Mouse (Mus musculus) cerebellum, postnatal 25 days (tissue): ENCODE results near the gene Vps37d.

Source experiments
- DNase-seq, 2 experiments: peaks; one replicate each; pipeline ENCODE4 v3.0.0; 2021; ENCODE audit warnings: mixed read lengths in 2 of 2

Gene Vps37d

DNA sequence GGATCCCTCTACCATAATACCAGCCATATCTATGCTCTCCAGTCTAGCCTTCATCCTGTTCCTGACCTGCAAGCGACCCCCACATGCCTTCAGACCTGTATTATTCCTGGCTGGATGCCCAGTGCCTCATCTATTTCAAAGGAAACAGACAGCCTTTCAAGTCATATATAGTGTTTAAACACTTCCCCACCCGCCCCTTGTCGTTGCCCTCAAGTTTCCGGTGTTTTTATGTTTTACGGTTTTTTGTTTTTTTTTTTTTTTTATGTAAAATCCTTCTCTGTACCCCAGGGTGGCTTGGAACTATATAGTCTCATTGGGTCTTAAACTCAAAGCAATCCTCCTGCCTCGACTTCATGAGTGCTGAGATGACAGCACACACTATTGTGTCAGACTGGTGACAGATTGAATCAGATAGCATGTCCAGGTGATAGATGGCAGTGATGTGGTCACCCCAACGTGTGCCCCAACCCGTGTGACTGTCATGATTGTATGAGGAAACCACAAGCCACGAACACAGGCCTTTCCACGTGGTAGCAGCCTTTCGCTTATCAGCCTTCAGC, 53.3 kb downstream of the Vps37d start:
- DNase-seq = no peak

DNA sequence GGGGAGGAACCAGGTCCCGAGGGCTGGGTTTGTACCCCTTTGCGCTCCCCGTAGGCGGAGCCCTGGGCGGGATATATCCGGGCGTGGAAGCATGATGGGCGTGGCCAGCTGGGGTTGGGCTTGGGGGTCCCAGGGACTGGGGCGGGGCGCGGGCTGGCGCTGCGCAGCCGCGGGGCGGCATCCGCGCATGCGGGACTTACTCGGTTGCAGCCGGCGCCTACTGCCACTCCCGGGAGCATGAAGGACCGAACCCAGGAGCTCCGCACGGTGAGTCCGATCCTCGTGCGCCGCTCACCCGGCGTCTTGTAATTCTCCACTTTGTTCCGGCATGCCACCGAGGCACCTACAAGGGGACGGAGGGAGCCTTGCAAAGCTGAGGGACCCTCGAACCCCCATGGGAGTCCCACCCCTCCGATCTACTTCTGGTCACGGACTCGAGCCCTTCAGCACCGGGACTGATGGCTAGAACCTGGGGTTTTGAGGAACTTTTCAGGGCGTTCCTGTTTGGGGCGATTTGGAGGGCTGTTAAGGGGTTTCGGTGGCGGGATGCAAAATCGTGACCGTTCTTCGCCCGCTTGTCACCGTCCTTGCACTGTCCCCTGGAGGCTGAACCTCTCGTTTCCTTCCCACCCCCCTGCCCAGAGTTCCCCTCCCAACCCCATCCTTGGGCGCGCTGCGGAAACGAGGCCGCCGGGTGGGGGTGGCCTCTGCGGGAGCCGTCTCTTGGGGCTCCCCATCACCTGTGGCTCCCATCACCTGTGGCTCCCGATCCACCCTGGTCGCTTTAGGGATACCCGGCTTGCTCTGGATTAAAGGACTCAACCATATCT, 54.5 kb downstream of the Vps37d start, which contains the start of gene Stx1a:
TSS of gene Stx1a (plus strand) at position 139 of the 830 bp plus-strand sequence.
- DNase-seq = peak; percentile 68 to 79
